Mouse (Mus musculus) left cerebral cortex, postnatal 14 days (tissue): ENCODE measurements around the gene Kif21b. TPM values are rescaled to one million over a fixed set of nuclear protein-coding genes. Genes with fewer than 3 reads are reported as not detected.

Experiments
- DNase-seq, 2 experiments: peaks; one replicate each; pipeline ENCODE4 v3.0.0; 2021 to 2022; ENCODE audit warnings: low spot score in 2 of 2, mixed read lengths in 1 of 2
- intact Hi-C: fragments of 180-260 bp; cut with DNase I; formaldehyde crosslinking; loops from one replicate; pipeline ENCODE4 v1.15.1; 2025
- total RNA-seq, 2 experiments: library from RNA; stranded (reverse); gene quantifications; 2 replicates each; pipeline ENCODE4 v1.2.3; 2021

Gene Kif21b
- total RNA-seq, 2 experiments from 2014 or later = 180 to 201 TPM

DNA sequence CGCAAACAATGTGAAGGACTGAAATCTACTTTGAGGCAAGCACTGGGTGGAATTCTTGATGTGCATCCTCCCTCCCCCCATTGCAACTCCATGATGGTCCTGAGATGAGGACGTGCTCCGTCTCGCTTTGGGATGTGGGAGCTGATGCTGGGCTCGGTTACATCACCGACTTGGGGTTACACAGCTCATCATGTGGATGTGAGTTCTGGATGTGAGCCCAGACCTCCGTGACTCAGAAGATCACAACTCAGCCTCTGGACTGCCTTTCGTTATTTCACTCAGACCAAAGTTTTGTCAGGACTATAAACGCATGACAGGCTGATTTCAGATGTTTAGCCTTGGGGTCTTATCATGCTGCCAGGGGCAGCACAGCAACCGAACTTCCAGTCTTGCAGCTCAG, 4.3 kb upstream of the Kif21b start:
- intact Hi-C loops = no loop called here
- DNase-seq = no peak

DNA sequence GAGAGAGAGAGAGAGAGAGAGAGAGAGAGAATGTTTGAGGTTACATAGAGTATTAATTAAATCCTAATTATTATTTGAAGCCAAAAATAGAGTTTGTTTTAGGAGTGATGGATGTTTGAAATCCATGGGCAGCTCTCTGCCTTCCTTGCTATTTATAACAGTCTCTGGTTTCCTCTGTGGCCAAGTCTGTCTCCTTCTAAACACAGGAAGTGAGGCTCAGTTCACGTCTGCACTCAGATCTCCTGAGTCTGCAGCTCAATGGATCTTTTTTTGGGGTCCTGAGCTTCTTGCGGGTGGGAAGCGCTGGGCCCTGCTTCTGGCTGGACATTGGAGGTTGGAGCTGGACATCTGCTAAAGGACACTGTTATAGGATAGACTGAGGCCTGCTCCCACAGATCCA, 3.3 kb upstream of the Kif21b start:
- intact Hi-C loops = no loop called here
- DNase-seq = no peak

DNA sequence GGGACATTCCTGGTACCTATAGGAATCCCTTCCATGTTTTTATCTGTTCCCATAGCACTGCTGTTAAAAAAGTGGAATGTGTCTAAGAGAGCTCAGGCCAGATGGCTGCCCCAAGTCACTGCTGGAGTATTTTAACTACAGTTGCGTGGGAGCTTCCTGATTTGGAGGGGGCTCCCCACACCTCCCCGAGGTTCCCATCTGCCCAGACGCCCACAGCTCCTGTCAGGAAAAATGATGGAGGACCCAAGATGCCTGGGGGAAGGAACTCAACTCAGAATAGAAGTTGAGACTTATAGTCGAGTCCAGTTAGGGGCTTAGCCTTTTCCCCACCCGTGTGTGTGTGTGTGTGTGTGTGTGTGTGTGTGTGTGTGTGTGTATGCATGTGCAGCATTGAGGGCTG, 2.8 kb upstream of the Kif21b start:
- intact Hi-C loops = no loop called here
- peak; percentile 81 to 87 for DNase-seq

DNA sequence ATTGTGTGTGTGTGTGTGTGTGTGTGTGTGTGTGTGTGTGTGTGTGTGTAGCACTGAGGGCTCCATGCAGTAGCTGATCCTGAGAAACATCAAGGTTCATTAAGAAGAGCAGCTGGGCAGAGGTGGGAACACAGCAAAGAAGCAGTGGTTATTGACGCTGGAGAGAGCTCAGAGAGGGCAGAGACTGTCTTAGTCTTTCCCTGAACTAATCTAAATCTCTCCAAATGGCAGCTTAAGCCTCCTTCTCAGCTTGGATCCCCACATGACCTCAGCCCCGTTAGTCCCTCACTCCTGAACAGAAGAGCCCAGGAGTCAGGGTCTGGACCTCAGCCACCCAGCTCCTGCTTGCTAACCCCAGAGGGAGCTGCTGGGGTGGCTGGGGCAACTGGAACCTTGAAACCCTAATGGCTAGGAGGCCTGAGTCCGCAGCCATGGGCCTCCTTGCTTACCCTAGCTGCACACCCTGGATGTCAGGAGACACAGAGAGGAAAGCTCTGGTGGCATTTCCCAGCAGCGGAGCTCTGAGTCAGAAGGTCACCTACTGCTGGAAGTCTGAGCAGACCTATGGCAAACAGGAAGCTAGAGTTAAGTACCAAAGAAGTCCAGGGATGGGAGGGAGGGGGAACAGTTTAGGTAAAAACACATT, 2.1 kb upstream of the Kif21b start:
- intact Hi-C loops = no loop called here
- no peak for DNase-seq

DNA sequence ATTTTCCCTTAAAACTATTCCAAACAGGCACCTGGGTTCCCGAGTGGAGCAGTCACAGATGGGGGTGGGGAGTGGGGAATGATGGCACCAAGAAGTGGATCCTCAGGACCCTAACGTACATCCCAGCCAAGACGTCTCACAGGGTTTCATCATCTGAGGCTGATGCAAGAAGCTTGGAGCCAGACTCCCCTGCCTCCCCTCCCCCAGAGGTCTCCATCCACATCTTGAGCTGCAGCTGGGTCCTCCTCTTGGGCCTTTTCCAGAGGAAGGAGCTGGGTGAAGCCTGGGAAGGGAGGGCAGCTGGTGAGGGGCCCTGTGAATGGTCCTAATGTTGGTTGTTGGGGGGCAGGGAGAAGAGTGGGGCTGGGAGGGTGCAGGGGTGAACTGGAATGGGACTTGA, 1.1 kb upstream of the Kif21b start:
- DNase-seq = no peak
- intact Hi-C loops = loop anchor here (5.0 to 10.0 kb wide), 2 partner anchors 73 to 495 kb away; partner anchors contain the start of gene Zfp281

DNA sequence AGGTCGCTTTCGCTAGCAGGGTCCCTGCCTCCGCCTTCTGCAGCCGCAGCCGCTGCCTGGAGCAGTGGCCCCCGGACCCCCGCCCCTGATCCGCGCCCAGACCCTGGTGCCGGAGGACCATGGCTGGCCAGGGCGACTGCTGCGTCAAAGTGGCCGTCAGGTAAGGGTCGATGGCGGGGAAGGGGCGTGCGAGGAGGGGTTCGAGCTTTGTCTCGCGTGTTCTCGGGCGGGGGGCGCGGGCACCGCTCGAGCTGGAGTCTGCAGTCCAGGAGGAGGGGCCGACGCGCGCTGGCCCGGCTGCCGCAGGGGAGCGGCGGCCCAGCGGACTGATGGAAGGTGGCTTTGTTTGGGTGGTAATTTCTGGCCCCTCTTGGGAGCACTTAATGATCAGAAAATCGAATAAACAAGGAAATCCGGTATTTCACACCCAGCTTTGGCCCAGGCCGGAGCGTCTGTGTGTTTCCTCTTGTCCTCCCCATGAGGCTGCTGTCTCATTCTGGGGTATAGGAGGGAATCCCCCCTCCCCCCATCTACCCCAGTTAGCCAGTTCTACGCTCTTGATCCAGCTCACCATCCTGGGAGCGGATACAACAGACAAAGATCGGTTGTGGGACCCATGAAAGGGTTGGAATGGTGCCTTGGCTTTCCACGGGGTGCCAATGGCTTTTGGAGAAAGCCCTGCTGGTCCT, 558 bp downstream of the Kif21b start:
- no peak for DNase-seq
- intact Hi-C loops = loop anchor here (5.0 to 10.0 kb wide), 2 partner anchors 74 to 493 kb away; partner anchors contain the start of gene Zfp281

DNA sequence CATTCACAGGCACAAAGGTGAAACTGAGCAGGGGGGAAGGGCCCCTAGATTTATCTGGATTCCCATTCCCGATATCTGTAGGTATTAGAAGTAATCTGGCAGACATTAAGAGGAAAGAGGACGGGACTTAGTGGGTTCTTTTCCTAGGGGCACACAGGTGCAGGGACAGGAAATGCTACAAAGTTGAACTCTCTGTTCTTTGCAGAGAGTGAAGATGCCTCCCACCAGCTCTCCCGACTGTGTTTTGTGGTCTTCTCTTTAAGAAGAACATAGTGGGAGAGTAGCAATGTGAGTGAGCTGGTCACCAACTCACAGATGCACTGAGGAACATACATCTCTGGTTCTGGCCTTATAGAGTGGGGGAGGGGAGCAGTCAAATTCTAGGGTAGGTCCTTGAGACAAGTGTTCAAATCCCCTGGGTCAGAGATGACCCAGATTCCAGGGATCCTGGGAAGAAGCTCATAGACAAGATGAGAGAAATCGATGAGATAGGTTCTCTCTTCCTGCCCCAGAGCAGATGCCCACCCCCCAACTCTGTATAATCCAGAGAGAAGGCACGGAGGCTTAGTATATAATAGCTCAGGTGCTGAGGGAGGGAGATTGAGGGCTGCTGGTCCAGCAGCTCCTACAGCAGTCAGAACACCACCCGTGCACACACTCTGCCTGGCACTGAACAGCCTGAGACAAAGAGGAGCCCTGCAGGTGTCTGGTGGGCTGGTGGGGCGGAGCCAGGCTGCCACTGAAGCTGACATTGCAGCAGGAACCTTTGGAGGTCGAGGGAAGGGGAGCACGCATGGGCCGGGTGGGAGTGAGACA, 1.4 kb downstream of the Kif21b start:
- intact Hi-C loops = loop anchor here (5.0 to 10.0 kb wide), 2 partner anchors 75 to 492 kb away; partner anchors contain the start of gene Zfp281
- no peak for DNase-seq

DNA sequence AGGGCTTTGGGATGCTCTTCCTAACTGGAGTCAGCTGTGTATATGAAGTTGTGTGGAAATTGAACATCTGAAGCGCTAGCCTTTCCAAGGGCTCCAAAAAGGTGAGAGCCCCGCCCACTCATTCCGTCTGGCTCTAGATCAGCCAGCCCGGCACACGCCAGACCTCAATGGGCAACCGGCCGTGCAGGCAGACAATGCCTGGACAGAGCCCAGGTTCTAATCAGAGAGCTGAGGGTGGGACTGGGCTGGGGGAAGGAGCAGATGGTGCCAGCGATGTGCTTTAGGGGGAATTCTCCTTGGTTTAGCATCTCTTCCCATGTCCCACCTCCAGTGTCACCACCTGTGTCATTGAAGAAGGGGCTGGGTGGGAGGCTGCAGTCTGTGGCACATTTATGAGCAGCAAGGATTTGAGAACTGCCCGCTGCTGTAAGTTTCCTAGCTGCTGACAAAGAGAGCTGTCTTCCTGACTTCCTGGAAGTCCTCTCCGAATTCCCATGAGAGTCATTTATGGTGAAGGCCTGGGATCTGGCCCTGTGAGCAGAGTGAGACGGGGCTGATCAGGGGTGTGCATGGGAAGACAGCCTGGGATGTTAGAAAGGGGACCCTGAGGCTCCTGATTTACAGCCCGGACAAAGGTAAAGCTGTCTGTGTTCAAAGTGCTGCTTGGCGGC, 2.5 kb downstream of the Kif21b start:
- DNase-seq = no peak
- intact Hi-C loops = loop anchor here (5.0 to 10.0 kb wide), 2 partner anchors 76 to 491 kb away; partner anchors contain the start of gene Zfp281

DNA sequence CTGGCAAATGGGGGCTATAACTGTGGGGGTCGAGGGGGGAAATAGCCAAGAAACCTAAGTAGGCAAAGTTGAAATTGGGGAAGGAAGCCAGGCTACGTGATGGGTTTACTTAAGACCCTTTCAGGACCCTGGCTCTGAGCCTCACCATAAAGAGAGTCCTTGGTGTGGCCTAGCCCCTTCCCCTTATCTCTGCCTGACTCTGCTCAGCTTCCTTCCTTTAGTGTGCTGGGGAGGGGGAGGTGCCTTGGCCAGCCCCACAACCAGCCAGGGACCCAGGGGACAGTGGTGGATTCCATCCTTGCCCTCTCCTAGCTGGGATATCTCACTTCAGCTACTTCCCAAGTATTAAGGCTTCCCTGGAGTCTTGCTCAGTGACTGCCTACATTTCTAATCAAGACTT, 3.4 kb downstream of the Kif21b start:
- intact Hi-C loops = loop anchor here (5.0 to 10.0 kb wide), 2 partner anchors 77 to 490 kb away; partner anchors contain the start of gene Zfp281
- DNase-seq = no peak

DNA sequence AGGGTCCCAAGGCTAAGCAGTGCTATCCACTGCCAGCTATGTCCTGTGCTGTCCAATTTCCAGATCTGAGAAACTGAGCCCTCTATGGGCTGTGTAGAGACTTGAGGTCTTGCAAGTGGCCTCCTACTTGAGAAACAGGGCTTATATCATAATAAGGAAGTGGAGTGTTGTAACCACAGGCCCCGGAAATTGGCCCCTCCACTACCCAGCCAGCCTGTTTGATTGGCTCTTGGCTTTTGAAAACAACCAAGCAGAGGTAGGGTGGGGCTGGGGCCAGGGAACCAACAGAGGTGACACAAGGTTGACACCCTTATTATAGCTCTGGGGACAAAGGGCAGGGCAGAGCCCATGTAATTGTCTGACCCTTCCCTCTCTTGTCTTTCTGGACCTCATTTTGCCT, 3.9 kb downstream of the Kif21b start:
- no peak for DNase-seq
- intact Hi-C loops = loop anchor here (10.0 kb wide), 1 partner anchor 490 kb away; the partner anchor contains the start of gene Zfp281

DNA sequence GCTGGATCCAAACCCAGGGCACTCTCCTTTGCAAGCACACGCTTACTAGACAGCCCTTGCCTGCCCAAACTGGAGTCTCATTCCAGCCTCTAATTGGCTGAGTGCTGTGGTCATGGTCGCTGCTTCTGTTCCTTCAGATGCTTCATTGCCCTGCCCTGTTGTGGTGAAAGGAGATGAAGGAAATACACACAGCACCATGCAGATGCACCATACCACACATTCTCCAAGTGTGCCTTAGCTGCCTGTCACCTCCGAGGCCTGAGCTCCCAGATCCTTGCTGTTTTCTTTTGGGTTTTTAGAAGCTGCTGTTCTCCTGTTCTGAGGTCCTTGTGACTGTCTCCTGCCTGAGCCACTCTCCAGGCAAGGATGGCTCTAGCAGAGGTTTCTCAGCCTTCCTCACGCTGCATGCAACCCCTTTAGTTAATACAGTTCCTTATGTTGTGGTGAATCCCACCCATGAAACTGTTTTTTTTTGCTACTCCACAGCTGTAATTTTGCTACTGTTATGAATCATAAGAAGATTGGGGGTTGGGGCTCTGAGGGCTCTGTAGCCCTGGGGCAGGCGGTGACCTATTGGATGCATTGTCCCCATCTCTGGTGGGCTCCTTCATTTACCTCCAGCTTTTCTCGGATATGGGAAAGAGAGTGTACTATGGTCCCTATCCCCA, 4.7 kb downstream of the Kif21b start:
- DNase-seq = no peak
- intact Hi-C loops = loop anchor here (10.0 kb wide), 1 partner anchor 489 kb away; the partner anchor contains the start of gene Zfp281

DNA sequence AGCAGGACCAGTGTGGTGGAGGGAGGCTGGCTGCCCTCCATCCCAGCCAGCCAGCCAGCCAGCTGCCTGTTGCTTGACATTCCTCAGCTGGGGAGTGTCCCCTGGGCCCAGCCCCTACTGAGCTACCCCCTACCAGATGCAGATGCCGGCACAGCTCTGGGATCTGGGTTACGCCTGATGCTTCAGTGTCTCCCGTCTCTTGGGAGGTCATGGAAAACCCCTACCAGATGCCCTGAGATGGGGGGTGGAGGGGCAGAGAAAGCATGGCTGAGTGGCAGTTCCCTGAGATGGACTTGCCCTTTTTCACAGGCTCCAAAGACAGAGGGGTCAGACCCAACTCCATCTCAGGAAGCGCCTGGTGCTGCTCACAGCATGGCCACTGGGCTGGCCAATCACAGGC, 5.4 kb downstream of the Kif21b start:
- intact Hi-C loops = loop anchor here (10.0 kb wide), 1 partner anchor 488 kb away; the partner anchor contains the start of gene Zfp281

DNA sequence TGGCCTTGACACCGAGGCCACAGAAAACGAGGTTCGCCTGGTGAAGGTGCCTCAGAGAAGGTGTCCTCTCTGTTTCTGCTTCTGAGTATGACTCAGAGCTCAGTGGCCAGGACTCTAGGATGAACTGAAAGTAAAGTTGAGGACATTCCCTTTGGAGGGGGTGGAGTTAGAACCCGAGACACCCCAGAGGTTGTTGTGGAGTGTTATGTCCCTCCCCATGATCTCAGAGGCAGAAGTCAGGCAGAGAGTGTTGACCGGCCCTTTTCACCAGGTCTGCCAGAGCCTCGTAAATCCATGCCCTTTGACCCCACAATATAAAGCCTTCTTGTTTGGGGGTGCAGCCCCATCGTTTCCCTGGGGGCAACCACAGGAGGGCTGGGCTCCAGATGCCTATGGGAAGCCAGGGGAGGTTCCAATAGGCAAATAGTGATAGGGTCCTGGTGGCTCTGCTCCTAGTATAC, 5.9 kb downstream of the Kif21b start:
- no peak for DNase-seq
- intact Hi-C loops = loop anchor here (10.0 kb wide), 1 partner anchor 488 kb away; the partner anchor contains the start of gene Zfp281

More for the DNA sequence above, 5.4 kb downstream of the Kif21b start:
- no peak for DNase-seq

DNA sequence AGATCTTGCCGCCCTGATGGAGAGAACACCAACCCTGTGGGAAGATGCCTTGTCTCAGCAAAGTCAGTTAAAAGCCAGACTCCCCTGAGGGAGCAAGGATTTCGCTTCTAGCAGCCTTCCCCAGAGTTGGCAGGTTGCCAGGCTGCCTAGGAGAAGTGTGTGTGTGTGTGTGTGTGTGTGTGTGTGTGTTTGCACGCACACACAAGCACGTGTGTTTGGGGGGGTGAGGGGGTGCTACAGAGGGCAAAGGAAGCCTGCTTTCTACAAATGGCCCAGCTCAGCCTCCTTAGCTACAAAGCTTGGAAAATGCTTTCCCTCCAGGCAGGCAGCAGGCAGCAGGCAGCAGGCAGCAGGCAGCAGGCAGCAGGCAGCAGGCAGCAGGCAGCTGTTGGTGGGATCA, 6.4 kb downstream of the Kif21b start:
- peak; percentile 68 to 78 for DNase-seq
- intact Hi-C loops = loop anchor here (10.0 kb wide), 1 partner anchor 487 kb away; the partner anchor contains the start of gene Zfp281

DNA sequence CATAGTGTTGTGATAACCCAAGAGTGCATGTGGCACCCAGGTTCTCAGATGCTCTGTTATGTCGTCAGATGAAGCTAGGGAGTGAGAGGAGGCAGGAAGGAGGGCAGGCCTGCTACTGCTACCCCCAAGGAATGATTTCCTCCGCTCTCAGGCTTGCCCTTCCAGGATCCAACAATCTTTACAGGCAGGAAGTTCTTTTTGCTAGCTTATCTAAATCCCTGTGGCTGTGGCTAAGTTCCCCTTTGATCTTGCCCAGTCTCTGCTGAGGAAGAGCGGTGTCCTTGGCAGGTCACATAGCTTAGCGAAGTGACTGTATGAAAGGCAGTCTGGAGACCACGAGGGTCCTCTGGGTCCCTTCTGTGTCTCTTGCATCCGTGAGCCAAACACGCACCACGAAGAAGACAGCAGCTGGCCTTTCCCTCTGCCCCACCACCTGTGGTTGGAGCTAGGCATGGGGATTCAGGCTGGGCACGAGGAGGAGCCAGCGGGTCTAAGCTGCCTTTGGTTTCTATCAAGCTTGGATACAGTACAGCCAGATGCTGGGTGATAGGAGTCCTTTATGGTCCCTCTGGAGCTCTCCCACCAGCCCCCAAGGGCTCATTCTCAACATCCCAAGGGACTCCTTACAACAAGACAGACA, 7.1 kb downstream of the Kif21b start:
- intact Hi-C loops = loop anchor here (10.0 kb wide), 1 partner anchor 486 kb away; the partner anchor contains the start of gene Zfp281
- no peak for DNase-seq

DNA sequence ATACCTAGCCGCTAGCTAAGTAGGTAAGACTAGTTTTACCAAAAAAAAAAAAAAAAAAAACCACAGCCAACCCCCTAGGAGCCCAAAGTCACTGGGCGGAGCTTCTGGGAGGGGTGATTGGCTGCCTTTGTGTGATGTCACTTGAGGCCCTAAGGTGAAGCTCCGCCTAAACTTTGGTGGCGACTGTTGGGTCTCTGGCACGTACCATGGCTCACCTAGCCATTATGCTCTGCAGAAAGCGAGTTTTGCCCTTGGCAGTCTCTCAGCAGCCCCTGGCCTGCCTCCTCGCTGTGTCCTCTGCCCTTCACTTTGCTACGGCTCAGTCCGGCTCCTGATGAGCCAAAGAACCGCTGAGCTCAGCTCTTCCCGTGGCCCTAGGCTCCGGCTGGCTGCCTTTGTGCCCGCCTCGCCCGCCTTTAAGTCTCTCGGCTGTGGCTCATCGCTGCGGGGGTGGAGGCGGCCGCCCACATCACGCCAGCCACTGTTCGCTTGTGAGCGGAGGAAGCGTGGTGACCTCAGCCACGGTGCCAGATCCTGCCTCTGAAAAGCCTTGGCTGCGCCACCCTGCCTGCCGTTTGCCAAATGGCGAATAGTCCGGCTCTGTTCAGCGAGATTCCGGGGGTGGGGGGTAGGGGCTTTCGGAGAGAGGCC, 8.9 kb downstream of the Kif21b start:
- intact Hi-C loops = loop anchor here (10.0 kb wide), 1 partner anchor 485 kb away; the partner anchor contains the start of gene Zfp281
- DNase-seq = peak; percentile 84 to 86

DNA sequence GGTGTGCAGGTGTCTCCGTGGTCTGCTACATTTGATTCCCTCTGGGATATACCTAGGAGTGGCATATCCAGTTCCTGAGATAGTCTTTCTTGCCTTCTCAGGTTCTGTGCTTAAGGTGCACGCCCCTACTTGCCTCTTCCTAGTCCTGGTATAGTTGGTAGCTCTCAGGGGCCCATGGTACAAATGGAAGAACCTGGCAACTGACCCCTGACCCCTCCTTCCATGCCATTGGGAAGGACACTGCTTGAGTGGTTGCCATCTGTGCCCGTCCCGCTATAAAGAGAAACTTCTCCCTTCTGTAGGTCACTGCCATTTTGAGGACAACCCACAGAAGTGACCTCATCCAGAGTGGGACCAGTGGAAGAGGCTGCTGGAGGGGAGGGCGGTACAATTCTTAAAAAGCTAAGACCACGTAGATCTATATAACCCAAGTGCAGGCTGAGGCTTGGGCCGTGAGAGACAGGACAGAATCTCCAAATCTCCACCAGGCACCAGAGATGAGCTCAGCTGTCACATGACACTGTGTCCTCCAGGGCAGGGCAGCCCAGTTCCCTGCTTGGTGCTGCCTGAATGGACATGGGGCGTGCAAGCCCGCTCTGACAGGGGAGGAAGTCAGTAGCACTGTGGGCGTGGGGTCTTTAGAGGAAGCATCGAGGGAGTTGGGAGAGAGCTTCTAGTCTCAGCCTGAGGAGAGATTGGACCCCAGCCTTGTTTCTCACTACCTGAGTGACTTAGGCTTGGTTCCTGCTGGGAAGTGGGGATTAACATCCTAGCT, 10.2 kb downstream of the Kif21b start:
- intact Hi-C loops = no loop called here
- no peak for DNase-seq
